Mouse (Mus musculus) heart, adult 2 months (tissue): Measurements from ENCODE around the gene Gm49339.

Experiments used
- CTCF ChIP-seq: fragments of 200-600 bp; IDR thresholded peaks from 2 replicates; pipeline ENCODE4 v1.8.1; 2022; ENCODE audit warnings: antibody characterized with exemption, mild to moderate bottlenecking, moderate library complexity
- EP300 ChIP-seq: fragments of 200-500 bp; IDR thresholded peaks from 2 replicates; pipeline ENCODE4 v1.6.1; 2011; ENCODE audit warnings: low read depth, low read length, control low read depth; ENCODE audit not compliant: insufficient read depth

GRCm38 (mm10) chr10:51528840-51529434 lies 48.5 kb downstream of the Gm49339 start:
- TF ChIP-seq CTCF = no peak
- no peak for TF ChIP-seq EP300
